Mouse (Mus musculus): ENCODE data around the gene Dusp23. TPM values are rescaled to one million over a fixed set of nuclear protein-coding genes. Genes with fewer than 3 reads are reported as not detected.

Dusp23 gene
- polyA plus RNA-seq (2015; fragmentation: Illumina TruSeq; extraction: RNeasy Lipid Tissue Mini Kit (QIAGEN cat#74804); ENCODE audit: insufficient read depth, low read depth, low replicate concordance): 6.0 TPM

GRCm38 (mm10) chr1:172632451-172633326 lies at the start of gene Dusp23:
Gene Dusp23, minus strand, starts transcription at chr1:172632962.

GRCm38 (mm10) chr1:172602326-172602725 lies 30.4 kb downstream of the Dusp23 start, which contains the start of gene Fcrl6:
Gene Fcrl6, minus strand, starts transcription at chr1:172602551.

GRCm38 (mm10) chr1:172590385-172590784 lies 42.4 kb downstream of the Dusp23 start, which contains the start of gene Slamf8:
Gene Slamf8, minus strand, starts transcription at chr1:172590568.

Other genes with a start within 250 kb of the Dusp23 start
- 1.5 TPM for gene Slamf9, start 157.6 kb downstream of the Dusp23 start, polyA plus RNA-seq (2015; fragmentation: Illumina TruSeq; extraction: RNeasy Lipid Tissue Mini Kit (QIAGEN cat#74804); ENCODE audit: insufficient read depth, low read depth, low replicate concordance)
- gene Igsf9, start 151.2 kb downstream of the Dusp23 start, polyA plus RNA-seq (2015; fragmentation: Illumina TruSeq; extraction: RNeasy Lipid Tissue Mini Kit (QIAGEN cat#74804); ENCODE audit: insufficient read depth, low read depth, low replicate concordance): 2.0 TPM
- 64.6 TPM for gene Tagln2, start 132.9 kb downstream of the Dusp23 start, polyA plus RNA-seq (2015; fragmentation: Illumina TruSeq; extraction: RNeasy Lipid Tissue Mini Kit (QIAGEN cat#74804); ENCODE audit: insufficient read depth, low read depth, low replicate concordance)
- not detected for gene Cfap45, start 112.2 kb downstream of the Dusp23 start, polyA plus RNA-seq (2015; fragmentation: Illumina TruSeq; extraction: RNeasy Lipid Tissue Mini Kit (QIAGEN cat#74804); ENCODE audit: insufficient read depth, low read depth, low replicate concordance)
- not detected for gene Vsig8, start 77.0 kb downstream of the Dusp23 start, polyA plus RNA-seq (2015; fragmentation: Illumina TruSeq; extraction: RNeasy Lipid Tissue Mini Kit (QIAGEN cat#74804); ENCODE audit: insufficient read depth, low read depth, low replicate concordance)
- not detected for gene Slamf8, start 42.4 kb downstream of the Dusp23 start, polyA plus RNA-seq (2015; fragmentation: Illumina TruSeq; extraction: RNeasy Lipid Tissue Mini Kit (QIAGEN cat#74804); ENCODE audit: insufficient read depth, low read depth, low replicate concordance)
- gene Fcrl6, start 30.4 kb downstream of the Dusp23 start, polyA plus RNA-seq (2015; fragmentation: Illumina TruSeq; extraction: RNeasy Lipid Tissue Mini Kit (QIAGEN cat#74804); ENCODE audit: insufficient read depth, low read depth, low replicate concordance): not detected
- gene Crp, start 65.1 kb upstream of the Dusp23 start, polyA plus RNA-seq (2015; fragmentation: Illumina TruSeq; extraction: RNeasy Lipid Tissue Mini Kit (QIAGEN cat#74804); ENCODE audit: insufficient read depth, low read depth, low replicate concordance): 1.8 TPM